9 mouse cellular contexts compared by ENCODE assay signal in genomic region chr6:126955734-126956133, GRCm38 (mm10). TPM values are rescaled to one million over a fixed set of nuclear protein-coding genes. Genes with fewer than 3 reads are reported as not detected.
DNase-seq lines count a peak whose midpoint lies in the region; ATAC-seq lines count a peak whose summit lies in the region.
"Had no signal": no experiment of that assay in that cellular context is flagged by ENCODE, and none has a peak within 500 bp of the region (broad histone marks: within the 10 kb centered on the region; RNA-seq: fewer than 3 reads in every experiment).

No protein-coding gene starts in this region.

- peaks cover 33% of the 10 kb centered on the region for H3K36me3 ChIP-seq in heart, embryonic 12.5 days
- peaks cover 21% of the 10 kb centered on the region for H3K36me3 ChIP-seq in hindbrain, embryonic 16.5 days (ENCODE audit: control insufficient read depth, insufficient read depth, low read length)
- H3K36me3 ChIP-seq in neural tube, embryonic 11.5 days (ENCODE audit: control insufficient read depth, insufficient read depth, low read length): no peaks in the 10 kb centered on the region

- H3K9me3 ChIP-seq in heart, embryonic 12.5 days (replicated peaks): no peaks in the 10 kb centered on the region
- no peaks in the 10 kb centered on the region for H3K9me3 ChIP-seq in hindbrain, embryonic 16.5 days (ENCODE audit: control insufficient read depth, low read length)
- no peaks in the 10 kb centered on the region for H3K9me3 ChIP-seq in neural tube, embryonic 11.5 days (ENCODE audit: control insufficient read depth, low read length)

- H3K27ac ChIP-seq in heart, embryonic 12.5 days (ENCODE audit: poor library complexity, severe bottlenecking): no peak overlapping the region
- H3K27ac ChIP-seq in hindbrain, embryonic 16.5 days (ENCODE audit: low read depth, low read length): no peak overlapping the region
- H3K27ac ChIP-seq in neural tube, embryonic 11.5 days (ENCODE audit: low read depth, low read length): no peak overlapping the region

- ATAC-seq in heart, embryonic 12.5 days (ENCODE audit: insufficient number of reproducible peaks, low FRiP score): no peak
- ATAC-seq in hindbrain, embryonic 16.5 days: peak; percentile 56; the same call in 1 of the 2 replicates
- ATAC-seq in neural tube, embryonic 11.5 days (ENCODE audit: insufficient read depth, low FRiP score, low TSS enrichment): no peak

- H3K9ac ChIP-seq in heart, embryonic 12.5 days: no peak overlapping the region
- no peak overlapping the region for H3K9ac ChIP-seq in hindbrain, embryonic 16.5 days (ENCODE audit: low read depth, low read length)
- H3K9ac ChIP-seq in neural tube, embryonic 11.5 days (ENCODE audit: low read length): no peak overlapping the region

- H3K27me3 ChIP-seq in heart, embryonic 12.5 days (replicated peaks): no peaks in the 10 kb centered on the region
- no peaks in the 10 kb centered on the region for H3K27me3 ChIP-seq in hindbrain, embryonic 16.5 days (replicated peaks; ENCODE audit: control insufficient read depth, insufficient read depth, low read length)
- no peaks in the 10 kb centered on the region for H3K27me3 ChIP-seq in neural tube, embryonic 11.5 days (ENCODE audit: control insufficient read depth, insufficient read depth, low read length)

- DNase-seq in heart, adult 18-20 months: peak; percentile 59 to 89
- peak; percentile 79 for DNase-seq in adrenal gland, postnatal 25 days
- DNase-seq in embryo, embryonic 9.5 days (ENCODE audit: extremely low spot score): peak; percentile 65
- peak; percentile 78 to 79 for DNase-seq in left cerebral cortex, postnatal 25 days (ENCODE audit: low spot score in 2 of 2)
- DNase-seq in neural tube, embryonic 11.5 days (ENCODE audit: low spot score): peak; percentile 85
- DNase-seq in testis, postnatal 10 days (ENCODE audit: low spot score): peak; percentile 94

- 11% methylated on average over 10 of the region's 10 CpGs for WGBS in heart, embryonic 12.5 days
- WGBS in hindbrain, embryonic 16.5 days: 11% methylated on average over 10 of the region's 10 CpGs
- WGBS in neural tube, embryonic 11.5 days: 13% methylated on average over 10 of the region's 10 CpGs

- no peaks in the 10 kb centered on the region for H3K4me1 ChIP-seq in heart, embryonic 12.5 days (replicated peaks)
- H3K4me1 ChIP-seq in hindbrain, embryonic 16.5 days (ENCODE audit: control insufficient read depth, insufficient read depth, low read depth, low read length): no peaks in the 10 kb centered on the region
- H3K4me1 ChIP-seq in neural tube, embryonic 11.5 days (ENCODE audit: control insufficient read depth, insufficient read depth, low read length): no peaks in the 10 kb centered on the region

- H3K4me3 ChIP-seq in heart, embryonic 12.5 days: no peak overlapping the region
- no peak overlapping the region for H3K4me3 ChIP-seq in hindbrain, embryonic 16.5 days (ENCODE audit: low read length)
- no peak overlapping the region for H3K4me3 ChIP-seq in neural tube, embryonic 11.5 days (ENCODE audit: low read depth, low read length)
- H3K4me3 ChIP-seq: myocyte had no signal

- intact Hi-C loops in left cerebral cortex, postnatal 25 days (cut with DNase I): loop anchor here (2.0 to 10.0 kb wide), 2 partner anchors 129 to 409 kb away; no protein-coding TSS in a partner anchor

- no peak overlapping the region for H3K4me2 ChIP-seq in heart, embryonic 12.5 days
- no peak overlapping the region for H3K4me2 ChIP-seq in hindbrain, embryonic 16.5 days (ENCODE audit: low read length)
- H3K4me2 ChIP-seq in neural tube, embryonic 11.5 days (ENCODE audit: low read depth): no peak overlapping the region

RNA-seq across cellular contexts. Expression of gene D6Wsu163e, which starts 16.0 kb away (rescaled TPM):
- 10 to 100 TPM; 11.2 to 13.9 TPM for total RNA-seq in heart, adult 18-20 months (2021)
- polyA plus RNA-seq in heart, embryonic 12.5 days (2016; fragmentation: Nextera tagmentation; extraction: Ambion mirVana): 12.6 and 13.2 TPM in 2 replicates
- 24.7 and 25.1 TPM in 2 replicates for total RNA-seq in adrenal gland, postnatal 25 days (2021)
- polyA plus RNA-seq in hindbrain, embryonic 16.5 days (2015; fragmentation: Nextera tagmentation; extraction: Ambion mirVana): 30.2 and 32.2 TPM in 2 replicates
- 10 to 100 TPM; 42.8 to 44.5 TPM for total RNA-seq in left cerebral cortex, postnatal 25 days (2021)
- polyA plus RNA-seq in neural tube, embryonic 11.5 days (2014; fragmentation: Nextera tagmentation; extraction: Ambion mirVana): 21.2 and 24.2 TPM in 2 replicates

RNA-seq across cellular contexts. Expression of gene Rad51ap1, which starts 16.3 kb away (rescaled TPM):
- total RNA-seq in heart, adult 18-20 months (2021): under 1 TPM; 0.65 to 0.82 TPM
- 39.1 and 42.5 TPM in 2 replicates for polyA plus RNA-seq in heart, embryonic 12.5 days (2016; fragmentation: Nextera tagmentation; extraction: Ambion mirVana)
- 3.7 and 5.9 TPM in 2 replicates for total RNA-seq in adrenal gland, postnatal 25 days (2021)
- 15.2 and 17.1 TPM in 2 replicates for polyA plus RNA-seq in hindbrain, embryonic 16.5 days (2015; fragmentation: Nextera tagmentation; extraction: Ambion mirVana)
- 1 to 10 TPM; 2.5 to 3.1 TPM for total RNA-seq in left cerebral cortex, postnatal 25 days (2021)
- 73.2 and 75.4 TPM in 2 replicates for polyA plus RNA-seq in neural tube, embryonic 11.5 days (2014; fragmentation: Nextera tagmentation; extraction: Ambion mirVana)

RNA-seq across cellular contexts. Expression of gene Dyrk4, which starts 34.1 kb away (rescaled TPM):
- not detected for total RNA-seq in heart, adult 18-20 months (2021)
- 0.17 TPM in 1 of 2 replicates, not detected in the other for polyA plus RNA-seq in heart, embryonic 12.5 days (2016; fragmentation: Nextera tagmentation; extraction: Ambion mirVana)
- total RNA-seq in adrenal gland, postnatal 25 days (2021): not detected in 2 replicates
- polyA plus RNA-seq in hindbrain, embryonic 16.5 days (2015; fragmentation: Nextera tagmentation; extraction: Ambion mirVana): 0.14 TPM in 1 of 2 replicates, not detected in the other
- under 1 TPM; 0.43 to 0.48 TPM for total RNA-seq in left cerebral cortex, postnatal 25 days (2021)
- polyA plus RNA-seq in neural tube, embryonic 11.5 days (2014; fragmentation: Nextera tagmentation; extraction: Ambion mirVana): 0.11 and 0.12 TPM in 2 replicates

RNA-seq across cellular contexts. Expression of gene Fgf6, which starts 59.7 kb away (rescaled TPM):
- total RNA-seq in heart, adult 18-20 months (2021): under 1 TPM; 0.57 to 0.77 TPM
- polyA plus RNA-seq in heart, embryonic 12.5 days (2016; fragmentation: Nextera tagmentation; extraction: Ambion mirVana): 0.06 and 0.13 TPM in 2 replicates
- not detected in 2 replicates for total RNA-seq in adrenal gland, postnatal 25 days (2021)
- polyA plus RNA-seq in hindbrain, embryonic 16.5 days (2015; fragmentation: Nextera tagmentation; extraction: Ambion mirVana): 0.07 TPM in 1 of 2 replicates, not detected in the other
- total RNA-seq in left cerebral cortex, postnatal 25 days (2021): not detected
- 1.1 and 1.2 TPM in 2 replicates for polyA plus RNA-seq in neural tube, embryonic 11.5 days (2014; fragmentation: Nextera tagmentation; extraction: Ambion mirVana)
- polyA plus RNA-seq: myocyte had no signal
